Mouse (Mus musculus) spleen, postnatal 4 days (tissue): ENCODE measurements at regions not wholly inside any gene's neighbourhood (a gene's known extent, or its start where the extent isn't known, plus 50 kb on each side); places are given as distances from the start of the nearest gene placed in this dataset.

Source experiments
- DNase-seq, 2 experiments: peaks; one replicate each; pipeline ENCODE4 v3.0.0; 2022; ENCODE audit warnings: low spot score in 2 of 2

- DNase-seq = no peak
Measured at GRCm38 (mm10) chr9:46738056-46738455, 260.5 kb upstream of the Gm4791 start.

GRCm38 (mm10) chr9:46737446-46737845 is 261.1 kb upstream of the Gm4791 start:
- no peak for DNase-seq

GRCm38 (mm10) chr9:46736232-46736631 is 262.3 kb upstream of the Gm4791 start:
- no peak for DNase-seq

- peak; percentile 50 to 84 for DNase-seq
Measured at GRCm38 (mm10) chr9:46735664-46736067, 262.9 kb upstream of the Gm4791 start.

DNA sequence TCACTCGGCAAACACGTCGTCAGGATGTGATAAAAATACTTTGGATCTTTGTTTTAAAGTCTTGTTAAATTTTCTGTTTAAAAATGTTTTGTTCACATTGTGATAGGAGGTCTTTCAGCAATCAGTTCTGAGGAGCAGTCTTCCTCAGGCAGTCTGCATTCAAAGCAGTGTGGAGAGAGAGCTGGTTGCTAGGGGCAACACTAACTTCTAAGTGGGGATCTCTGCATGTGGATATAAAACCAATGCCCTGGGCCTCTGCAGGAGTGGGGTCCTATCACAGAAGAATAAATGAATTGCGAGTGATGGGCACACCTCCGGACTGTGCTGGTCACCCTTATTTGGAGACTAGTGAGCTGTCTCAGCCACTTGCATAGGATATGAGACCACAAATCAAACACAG is 270.1 kb upstream of the Gm4791 start:
- DNase-seq = no peak

GRCm38 (mm10) chr9:46724231-46724630 is 274.3 kb upstream of the Gm4791 start:
- no peak for DNase-seq

- DNase-seq = no peak
Measured at GRCm38 (mm10) chr9:46713415-46713814, 285.1 kb upstream of the Gm4791 start.

GRCm38 (mm10) chr9:46704151-46704905 is 294.2 kb upstream of the Gm4791 start:
- no peak for DNase-seq

- DNase-seq = no peak
Measured at GRCm38 (mm10) chr9:46703674-46704073, 294.9 kb upstream of the Gm4791 start.

- DNase-seq = no peak
Measured at GRCm38 (mm10) chr9:46702901-46703636, 295.5 kb upstream of the Gm4791 start.

DNA sequence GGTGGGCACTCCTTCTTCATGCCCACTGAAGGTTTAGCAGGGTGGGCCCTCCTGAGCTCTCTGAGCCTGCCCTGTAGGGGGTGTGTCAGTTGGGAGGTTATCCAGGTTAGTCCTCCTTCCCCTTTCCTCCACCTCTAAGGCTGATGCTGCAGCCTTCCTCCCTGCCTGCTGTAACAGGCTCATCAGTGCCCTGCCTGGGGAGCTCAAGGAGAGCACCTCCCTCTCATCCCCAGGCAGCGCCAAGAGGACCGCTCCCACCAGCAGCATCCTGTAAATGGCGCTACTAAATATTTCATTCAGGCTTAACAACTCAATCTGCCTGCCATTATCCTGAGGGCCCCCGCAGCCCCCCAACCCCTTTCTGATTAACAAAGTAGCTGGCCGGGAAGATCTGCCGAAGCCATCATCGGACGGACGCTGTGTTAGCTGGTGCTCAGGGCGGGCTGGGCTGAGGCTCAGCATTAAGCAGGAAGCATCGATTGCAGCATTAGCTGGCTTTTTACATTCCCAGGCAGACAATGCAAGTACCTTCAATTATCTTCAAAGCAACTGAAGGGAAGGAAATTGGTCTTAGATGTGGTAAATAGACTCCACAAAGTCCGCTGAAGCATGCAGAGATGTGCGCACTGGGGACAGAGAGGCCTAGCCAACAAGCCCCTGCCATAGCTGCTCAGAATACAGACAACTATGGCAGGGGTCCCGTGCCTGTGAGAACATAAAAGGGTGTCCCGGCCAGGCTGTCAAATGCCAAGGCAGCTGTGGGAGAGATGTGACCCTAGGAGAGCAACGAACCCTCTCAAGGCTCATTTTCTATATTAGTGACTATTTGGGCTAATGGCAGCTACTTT is 296.3 kb upstream of the Gm4791 start:
- DNase-seq = no peak

GRCm38 (mm10) chr9:46696171-46696570 is 302.4 kb upstream of the Gm4791 start:
- DNase-seq = no peak

- DNase-seq = no peak
Measured at GRCm38 (mm10) chr9:46689331-46689730, 309.2 kb upstream of the Gm4791 start.

DNA sequence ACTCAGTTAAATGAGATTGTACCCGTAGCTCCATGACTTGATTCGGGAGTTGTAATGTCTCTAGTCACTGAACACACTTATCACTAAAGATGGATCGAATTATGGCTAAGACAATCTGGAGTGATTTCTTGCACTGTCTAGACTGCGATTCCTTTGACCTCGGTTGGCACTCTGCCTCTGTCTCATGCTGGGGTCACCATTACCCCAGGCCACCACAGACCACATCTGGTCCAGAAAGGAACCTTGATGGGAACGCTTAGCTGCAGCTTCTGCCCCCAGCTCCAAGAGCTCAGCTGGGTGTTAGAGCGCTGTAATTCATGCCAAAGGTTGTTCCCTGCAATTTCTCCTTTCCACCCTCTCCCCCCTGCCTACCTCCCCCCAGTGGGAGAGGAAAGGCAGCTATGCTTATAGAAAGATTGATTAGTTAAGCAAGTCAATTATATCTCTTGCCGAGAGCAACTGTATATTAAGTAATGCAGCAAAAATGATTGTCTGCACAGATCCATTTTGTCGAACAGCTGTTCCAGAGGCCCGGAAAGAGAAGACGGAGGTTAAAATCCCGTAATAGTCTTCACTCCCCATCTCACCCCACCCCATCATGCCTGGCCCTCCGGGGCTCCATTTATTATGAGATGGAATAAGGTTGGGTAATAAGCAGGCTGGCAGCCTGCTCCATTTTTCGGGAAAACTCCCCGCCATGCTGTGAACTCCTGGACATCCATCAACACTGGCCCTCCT is 314.3 kb upstream of the Gm4791 start:
- no peak for DNase-seq

- DNase-seq = no peak
Measured at GRCm38 (mm10) chr9:46672050-46672449, 326.5 kb upstream of the Gm4791 start.

- DNase-seq = no peak
Measured at GRCm38 (mm10) chr9:46654422-46654821, 334.6 kb upstream of the 4931429L15Rik start.

- DNase-seq = no peak
Measured at GRCm38 (mm10) chr9:46647238-46647922, 327.6 kb upstream of the 4931429L15Rik start.

- no peak for DNase-seq
Measured at GRCm38 (mm10) chr9:46645469-46645884, 325.7 kb upstream of the 4931429L15Rik start.

- no peak for DNase-seq
Measured at GRCm38 (mm10) chr9:46643551-46643950, 323.8 kb upstream of the 4931429L15Rik start.

- DNase-seq = no peak
Measured at GRCm38 (mm10) chr9:46642696-46643095, 322.9 kb upstream of the 4931429L15Rik start.
